Mouse (Mus musculus) embryonic fibroblast, embryonic 13.5 days (primary cell): ENCODE data around the gene Has1. TPM values are rescaled to one million over a fixed set of nuclear protein-coding genes. Genes with fewer than 3 reads are reported as not detected.

ENCODE experiments used
- H3K27ac ChIP-seq: 2 replicates; pipeline ENCODE4 v1.5.1; 2012; ENCODE audit warnings: low read length, control low read depth, inconsistent platforms; ENCODE audit not compliant: insufficient read depth
- H3K4me1 ChIP-seq: 2 replicates; pipeline ENCODE4 v1.6.1; 2011; ENCODE audit warnings: low read length; ENCODE audit not compliant: control insufficient read depth, insufficient read depth
- H3K4me3 ChIP-seq: 2 replicates; pipeline ENCODE4 v1.5.1; 2011; ENCODE audit warnings: mild to moderate bottlenecking, control low read depth, low read length; ENCODE audit not compliant: insufficient read depth
- CTCF ChIP-seq: IDR thresholded peaks from 2 replicates; pipeline ENCODE4 v1.5.1; 2011; ENCODE audit warnings: mild to moderate bottlenecking, control low read depth, low read length, moderate library complexity, borderline replicate concordance; ENCODE audit not compliant: insufficient read depth
- POLR2A ChIP-seq: IDR thresholded peaks from 2 replicates; pipeline ENCODE4 v1.6.1; 2011; ENCODE audit warnings: low read depth, mild to moderate bottlenecking, control low read depth, low read length, moderate library complexity
- polyA plus RNA-seq: library from polyadenylated mRNA; stranded (reverse); fragments of >200 nt; gene quantifications from 2 replicates; pipeline ENCODE4 v1.2.4, GENCODE M21; 2011; ENCODE audit warnings: low read depth; ENCODE audit not compliant: missing spikeins, insufficient read length

The Has1 gene
- polyA plus RNA-seq, 1 experiment = not detected

DNA sequence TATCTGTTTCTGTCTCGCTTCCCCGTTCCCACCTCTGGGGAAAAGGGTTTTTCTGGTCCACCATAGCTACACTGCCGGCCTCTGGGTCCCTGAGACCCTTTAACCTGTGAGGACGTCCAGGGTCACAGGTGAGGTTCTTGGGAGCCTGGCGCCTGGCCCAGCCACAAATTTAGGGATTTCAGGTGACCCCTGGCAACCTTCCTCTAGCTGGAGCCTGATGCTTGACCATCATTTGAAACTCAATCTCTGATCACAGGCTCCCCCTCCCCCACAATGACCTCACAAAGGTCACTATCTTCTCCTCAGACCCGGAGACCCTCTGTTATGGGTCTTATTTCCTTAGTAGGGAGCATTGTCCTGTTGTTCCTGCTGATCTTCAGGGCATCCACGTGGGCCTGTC lies 24.3 kb downstream of the Has1 start:
- Histone ChIP-seq H3K4me1 (peaks cover 15% of the 10 kb centered on the region), H3K27ac (0 out of 2 replicates have a peak overlapping the region, but pooled peaks have one; percentile 16), H3K4me3 (peak overlapping the region; percentile 96)
- TF ChIP-seq CTCF (no peak), POLR2A (no peak)

DNA sequence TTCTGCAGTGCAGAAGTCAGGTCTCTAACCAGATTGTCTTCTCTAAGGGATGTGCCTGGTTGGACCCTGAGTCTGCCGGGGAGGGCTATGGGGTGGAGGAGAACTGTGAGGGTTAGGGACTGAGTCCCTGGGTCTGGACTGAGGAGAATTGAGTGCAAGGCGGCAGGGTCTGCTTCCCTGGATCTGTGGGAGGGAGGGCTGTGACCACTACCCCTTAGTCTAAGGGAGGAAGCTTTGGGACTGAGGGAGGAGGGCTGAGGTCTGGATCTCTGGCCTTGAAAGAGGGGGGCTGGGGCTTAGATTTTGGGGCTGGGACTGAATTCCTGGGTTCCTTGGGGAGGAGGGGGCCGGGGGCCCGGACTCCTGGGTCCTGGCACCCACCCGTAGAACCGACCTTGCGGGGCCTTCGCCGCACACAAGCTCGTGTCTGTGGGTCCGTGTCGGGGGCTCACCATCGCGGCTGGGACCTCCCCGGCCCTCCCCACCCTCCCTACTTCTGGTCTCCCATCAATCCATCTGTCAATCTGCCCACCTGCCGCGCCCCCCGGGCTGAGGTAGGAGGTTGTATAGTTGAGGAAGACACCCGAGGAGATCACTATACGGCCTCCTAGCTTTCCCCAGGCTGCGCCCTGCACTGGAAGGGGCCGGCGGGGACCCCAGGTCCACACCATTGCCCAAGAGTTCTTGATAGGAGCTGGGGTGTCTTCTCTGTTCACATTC lies 25.0 kb downstream of the Has1 start:
- Histone ChIP-seq H3K4me1 (peaks cover 13% of the 10 kb centered on the region), H3K27ac (peak overlapping the region; percentile 98)

DNA sequence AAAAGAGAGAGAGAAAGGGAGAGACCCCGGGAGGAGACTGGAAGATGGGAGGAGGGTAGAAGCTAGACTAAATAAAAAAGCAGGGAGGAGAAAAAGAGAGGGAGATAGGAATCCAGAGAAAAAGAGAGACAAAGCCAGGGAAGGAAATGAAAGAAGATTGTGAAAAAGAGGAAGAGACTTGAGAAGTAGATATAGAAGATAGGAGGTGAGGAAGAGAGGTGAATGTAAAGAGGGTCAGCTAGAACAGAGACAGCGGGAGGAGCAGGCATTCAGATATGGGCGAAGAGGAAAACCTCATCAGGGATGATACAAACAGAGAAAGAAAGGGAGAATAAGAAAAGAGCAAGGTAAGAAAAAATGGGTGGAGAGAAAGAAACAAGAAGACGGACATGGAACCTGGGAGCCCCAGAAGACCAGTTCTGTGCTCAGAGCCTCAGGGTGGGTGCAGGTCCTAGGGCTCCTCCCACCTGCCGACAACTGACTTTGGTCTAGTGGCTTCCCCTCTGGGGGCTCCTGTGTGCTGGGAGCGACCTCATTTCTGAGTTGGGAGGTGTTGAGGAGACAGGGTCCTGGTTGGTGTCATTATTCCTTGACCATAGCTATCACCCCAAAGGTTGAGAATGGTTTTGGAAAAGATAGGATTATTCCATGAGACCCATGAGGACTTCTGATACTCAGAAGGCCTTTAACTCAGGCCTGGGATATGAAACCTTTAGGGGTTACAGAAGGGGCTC lies 25.8 kb downstream of the Has1 start:
- TF ChIP-seq CTCF = no peak
- peak; percentile 39; the same call in 1 of the 2 replicates for TF ChIP-seq POLR2A
- H3K27ac ChIP-seq = peak overlapping the region; percentile 98
- H3K4me1 ChIP-seq = peaks cover 13% of the 10 kb centered on the region
- peak overlapping the region; percentile 96 for H3K4me3 ChIP-seq

More for the DNA sequence above, 25.0 kb downstream of the Has1 start:
- no peak; the same call in 1 of the 2 replicates for TF ChIP-seq POLR2A
- no peak for TF ChIP-seq CTCF
- H3K4me3 ChIP-seq = peak overlapping the region; percentile 96

DNA sequence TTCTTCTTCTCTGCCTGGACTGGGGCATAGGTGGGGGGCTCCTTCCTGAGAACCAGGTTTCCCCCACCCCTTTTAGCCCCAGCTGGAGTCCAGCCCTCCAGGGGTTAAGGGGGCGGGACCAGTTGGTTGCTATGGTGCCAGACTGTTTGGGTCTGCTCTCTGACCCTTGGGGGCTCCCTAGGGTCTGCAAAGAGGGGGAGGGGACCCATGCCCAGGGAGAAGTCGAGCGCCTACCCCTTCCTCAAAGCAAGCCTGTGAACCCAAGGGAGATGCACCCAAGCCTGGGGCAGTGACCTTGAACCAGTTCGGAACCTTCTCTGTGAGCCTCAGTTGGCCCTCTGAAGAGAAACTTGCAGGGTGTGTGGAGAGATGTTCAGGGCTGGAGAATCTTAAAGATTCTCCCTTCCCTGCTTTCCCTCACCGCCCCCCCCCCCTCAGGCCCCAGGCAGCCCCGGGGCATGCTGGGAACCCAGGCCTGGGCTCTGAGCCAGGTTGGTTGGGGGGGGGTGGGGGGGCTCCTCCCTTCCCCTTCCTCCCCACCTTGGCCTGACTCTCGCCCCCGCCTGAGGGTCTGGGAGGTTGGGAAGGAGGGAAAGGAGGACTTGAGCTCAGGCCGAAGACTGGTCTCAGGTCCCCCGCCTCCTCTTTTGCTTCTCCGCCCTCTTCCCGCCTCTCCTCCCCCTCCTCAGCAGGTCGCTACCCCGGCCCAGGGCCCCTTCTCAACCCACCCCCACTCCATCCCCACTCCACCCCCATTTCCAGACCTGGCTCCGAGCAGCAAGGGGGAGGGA lies 26.6 kb downstream of the Has1 start:
- Histone ChIP-seq H3K4me1 (peaks cover 18% of the 10 kb centered on the region), H3K4me3 (peak overlapping the region; percentile 98), H3K27ac (peak overlapping the region; percentile 99)
- no peak for TF ChIP-seq CTCF
- peak; percentile 83 for TF ChIP-seq POLR2A

DNA sequence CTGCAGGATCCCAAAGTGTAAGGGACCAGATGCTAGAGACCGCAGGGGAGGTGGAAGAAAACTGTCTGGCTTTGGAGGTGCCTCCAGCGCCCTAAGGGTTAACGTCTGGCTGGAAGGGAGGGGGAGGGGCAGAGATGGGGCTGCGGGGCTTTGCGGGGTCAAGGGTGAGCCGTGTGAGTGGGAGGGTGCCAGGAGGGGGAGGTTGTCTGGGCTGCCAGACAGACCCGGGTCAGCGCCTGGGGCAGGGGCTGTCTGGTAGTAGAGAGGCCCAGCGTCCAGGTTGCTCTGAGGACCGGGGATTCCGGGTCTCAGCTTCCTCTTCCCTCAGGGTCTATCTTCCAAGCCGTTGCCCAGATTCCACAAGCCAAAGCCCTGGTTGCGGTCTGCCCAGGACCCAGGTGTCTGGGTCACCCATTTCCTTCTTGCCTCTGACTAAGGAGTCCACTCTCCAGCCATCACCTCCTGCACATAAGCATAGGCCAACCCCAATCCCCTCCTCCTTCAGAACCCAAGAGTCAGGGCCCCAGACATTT lies 27.3 kb downstream of the Has1 start:
- peak overlapping the region; percentile 98 for H3K4me3 ChIP-seq
- peak overlapping the region; percentile 99 for H3K27ac ChIP-seq
- TF ChIP-seq CTCF (no peak), POLR2A (peak; percentile 40)
- H3K4me1 ChIP-seq = peaks cover 18% of the 10 kb centered on the region

DNA sequence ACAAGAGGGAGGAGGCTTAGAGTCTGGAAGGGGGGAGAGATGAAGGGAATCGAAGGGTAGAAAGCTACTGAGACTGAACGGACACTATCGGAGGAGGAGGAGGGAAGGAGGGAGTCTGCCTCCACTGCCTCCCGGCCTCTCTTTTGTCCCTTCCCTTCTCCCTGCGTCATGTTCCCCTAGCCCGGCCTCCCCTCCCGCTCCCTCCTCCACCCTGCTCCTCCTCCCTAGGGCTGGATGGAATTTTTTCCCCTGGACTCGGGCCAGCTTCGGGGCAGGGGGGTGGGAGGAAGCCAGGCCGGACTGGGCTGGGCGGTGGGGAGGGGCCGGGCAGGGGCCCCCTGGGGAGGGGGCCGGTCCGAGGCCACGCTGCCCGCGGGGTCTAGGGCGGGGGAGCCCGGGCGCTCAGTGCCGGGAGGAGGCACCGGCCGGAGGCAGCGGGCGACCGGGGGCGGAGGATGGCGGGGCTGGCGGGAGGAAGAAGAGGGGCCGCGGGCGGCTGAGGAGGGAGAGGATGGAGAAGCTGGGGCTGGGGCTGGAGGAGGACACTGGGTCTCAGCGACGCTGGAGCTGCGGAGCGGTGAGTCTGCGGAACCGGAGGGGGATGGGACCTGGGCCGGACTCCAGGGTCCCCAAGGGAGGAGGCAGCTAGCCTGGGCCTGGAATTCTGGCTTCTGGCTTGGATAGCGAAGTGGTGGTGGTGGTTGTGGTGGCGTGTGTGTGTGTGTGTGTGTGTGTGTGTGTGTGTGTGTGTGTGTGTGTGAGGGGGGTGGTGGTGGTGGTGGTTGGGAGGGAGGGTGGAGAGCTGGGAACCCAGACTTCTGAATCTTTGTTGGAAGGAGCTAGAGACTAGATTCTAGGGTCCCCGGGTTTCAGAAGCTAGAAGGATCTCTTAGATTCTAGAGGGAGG lies 28.0 kb downstream of the Has1 start, which contains the start of gene Spaca6:
Gene Spaca6 (plus strand): TSS at position 408 of the 907 bp plus-strand sequence.
- TF ChIP-seq CTCF = no peak
- TF ChIP-seq POLR2A = peak; percentile 99
- Histone ChIP-seq H3K27ac (peak within 1 kb of the TSS; percentile 100), H3K4me1 (peaks cover 15% of the 10 kb centered on the region), H3K4me3 (peak within 1 kb of the TSS; percentile 98)

DNA sequence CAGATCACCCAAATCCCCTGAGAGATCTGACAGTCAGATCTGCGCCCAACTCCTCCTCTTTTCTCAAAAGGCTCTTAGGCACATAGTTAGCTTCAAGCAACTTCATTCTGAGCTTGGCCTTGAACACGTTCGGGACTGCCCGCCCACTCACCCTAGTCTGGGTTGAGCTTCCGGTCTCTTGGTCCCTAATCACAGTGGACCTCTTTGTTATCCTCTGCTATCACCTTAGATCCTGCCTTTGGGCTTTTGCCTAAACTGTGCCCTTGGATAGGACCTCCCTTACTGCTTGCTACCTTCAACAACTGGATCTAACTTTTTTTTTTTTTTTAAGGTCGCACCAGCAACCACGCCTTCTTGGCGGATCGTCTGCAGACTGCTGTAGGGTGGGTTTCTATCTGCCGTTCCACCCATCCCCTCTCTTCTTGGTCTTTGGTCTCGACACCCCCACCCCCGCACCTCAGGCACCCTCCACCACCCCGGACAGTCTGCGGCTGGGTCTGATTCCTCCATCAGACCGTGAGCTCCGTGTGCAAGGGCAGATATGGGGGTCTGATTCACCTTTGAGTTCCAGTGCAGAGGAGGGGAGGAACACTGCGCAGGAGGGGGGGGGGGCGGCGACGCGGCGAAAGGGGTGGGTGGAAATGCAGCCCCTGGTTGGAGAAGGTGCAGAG lies 28.9 kb downstream of the Has1 start:
- peak overlapping the region; percentile 100 for H3K27ac ChIP-seq
- peaks cover 10% of the 10 kb centered on the region for H3K4me1 ChIP-seq
- peak overlapping the region; percentile 66 for H3K4me3 ChIP-seq
- peak; percentile 71 for TF ChIP-seq POLR2A
- TF ChIP-seq CTCF = no peak

DNA sequence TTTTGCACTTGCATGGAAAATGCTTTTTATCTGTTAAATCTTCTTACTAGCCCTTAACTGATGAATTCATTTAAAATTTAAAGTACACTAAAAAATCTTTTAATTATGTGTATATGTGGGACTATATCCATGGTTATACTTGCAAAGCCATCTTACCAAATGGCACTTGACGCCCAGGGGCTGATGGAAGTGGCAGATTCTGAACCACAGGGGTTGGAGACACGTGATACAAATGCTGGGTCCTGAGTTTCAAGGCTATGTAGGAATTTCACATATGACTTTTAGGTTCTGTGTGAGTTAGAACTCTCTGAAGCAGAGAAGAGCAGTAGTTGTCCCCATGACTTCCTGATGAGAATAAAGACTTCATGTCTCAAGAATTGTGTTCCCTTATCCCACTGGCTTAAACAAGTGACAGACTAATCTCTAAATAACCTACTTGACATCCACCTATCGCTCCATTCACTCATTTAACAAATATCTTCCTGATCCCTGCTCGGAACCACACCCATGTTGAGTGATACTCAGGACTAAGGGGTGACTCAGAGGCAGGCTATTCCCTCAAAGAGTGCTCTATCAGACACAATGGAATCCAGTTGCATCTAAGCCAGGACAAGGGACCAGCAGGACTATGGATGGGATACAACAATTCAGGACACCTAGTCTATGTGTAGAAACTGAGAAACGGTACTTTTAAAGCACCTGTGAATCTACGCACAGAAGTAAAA lies 31.2 kb downstream of the Has1 start:
- TF ChIP-seq CTCF (no peak), POLR2A (no peak)
- peak overlapping the region; percentile 61; the same call in 1 of the 2 replicates for H3K27ac ChIP-seq
- H3K4me1 ChIP-seq = peaks cover 5% of the 10 kb centered on the region; the same call in 1 of the 2 replicates
- H3K4me3 ChIP-seq = no peak overlapping the region
